Mouse (Mus musculus): Measurements from ENCODE around the gene Pbld2. TPM values are rescaled to one million over a fixed set of nuclear protein-coding genes. Genes with fewer than 3 reads are reported as not detected.

The Pbld2 gene
- polyA plus RNA-seq, 1 experiment = not detected

DNA sequence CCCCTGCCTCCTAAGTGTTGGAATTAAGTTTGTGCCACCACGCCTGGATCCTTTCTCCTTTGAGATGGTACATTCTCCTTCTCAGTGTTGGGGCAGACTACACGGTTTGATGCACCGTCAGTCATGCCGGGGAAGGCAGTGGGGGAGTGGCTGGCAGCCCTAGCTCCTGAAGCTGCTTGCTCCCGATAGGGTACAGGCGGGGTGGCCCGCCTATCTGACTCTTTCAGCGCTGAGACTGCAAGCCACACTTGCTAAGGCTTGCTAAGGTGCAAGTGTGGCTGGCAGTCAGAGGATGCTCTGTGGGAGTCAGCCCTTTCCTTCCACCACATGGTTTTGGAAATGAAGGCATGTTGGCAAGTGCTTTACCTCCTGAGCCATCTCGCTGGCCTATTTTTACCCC is 23.5 kb upstream of the Pbld2 start:
- Histone ChIP-seq H3K36me3 (ENCODE audit: control insufficient read depth) (peaks cover 16% of the 10 kb centered on the region), H3K4me1 (ENCODE audit: control insufficient read depth) (peaks cover 13% of the 10 kb centered on the region), H3K27me3 (ENCODE audit: control insufficient read depth) (no peaks in the 10 kb centered on the region), H3K4me3 (replicated peaks) (no peak overlapping the region), H3K9me3 (ENCODE audit: control insufficient read depth, low read length) (no peaks in the 10 kb centered on the region)
- no peak for TF ChIP-seq GATA1 (IDR thresholded peaks at IDR 0.05; ENCODE audit: low read length)
- TF ChIP-seq TAL1 (IDR thresholded peaks at IDR 0.05; ENCODE audit: low read length) = no peak

DNA sequence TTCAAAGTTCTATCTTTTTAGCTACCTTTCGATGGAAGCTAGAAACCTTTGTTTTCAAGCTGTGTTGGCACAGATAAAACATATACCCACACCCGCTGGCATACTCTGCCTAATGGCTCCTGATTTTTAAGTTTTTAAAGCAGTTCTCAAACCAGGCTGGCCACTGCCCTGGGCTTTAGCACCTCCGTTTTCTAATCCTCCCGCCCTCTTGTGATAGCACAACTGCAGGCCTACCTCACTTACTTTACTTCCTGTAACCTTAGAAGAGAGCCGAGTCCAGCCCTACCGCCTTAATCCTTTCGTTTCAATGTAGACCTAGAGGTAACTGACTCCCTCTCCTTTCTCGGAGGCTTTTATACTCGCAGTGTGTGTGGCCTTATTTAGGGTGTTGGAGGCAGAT is 20.9 kb upstream of the Pbld2 start:
- H3K9me3 ChIP-seq (ENCODE audit: control insufficient read depth, low read length) = no peaks in the 10 kb centered on the region
- TF ChIP-seq TAL1 (IDR thresholded peaks at IDR 0.05; ENCODE audit: low read length) (no peak), GATA1 (IDR thresholded peaks at IDR 0.05; ENCODE audit: low read length) (no peak)
- no peaks in the 10 kb centered on the region for H3K27me3 ChIP-seq (ENCODE audit: control insufficient read depth)
- peaks cover 15% of the 10 kb centered on the region for H3K36me3 ChIP-seq (ENCODE audit: control insufficient read depth)
- no peak overlapping the region for H3K4me3 ChIP-seq (replicated peaks)
- peaks cover 13% of the 10 kb centered on the region for H3K4me1 ChIP-seq (ENCODE audit: control insufficient read depth)

GRCm38 (mm10) chr10:63004556-63004955 is 19.6 kb upstream of the Pbld2 start:
- Histone ChIP-seq H3K4me3 (replicated peaks) (no peak overlapping the region), H3K4me1 (ENCODE audit: control insufficient read depth) (peaks cover 13% of the 10 kb centered on the region), H3K36me3 (ENCODE audit: control insufficient read depth) (peaks cover 21% of the 10 kb centered on the region)

GRCm38 (mm10) chr10:63008193-63008592 is 15.9 kb upstream of the Pbld2 start:
- Histone ChIP-seq H3K4me1 (ENCODE audit: control insufficient read depth) (peaks cover 4% of the 10 kb centered on the region), H3K27me3 (ENCODE audit: control insufficient read depth) (no peaks in the 10 kb centered on the region), H3K36me3 (ENCODE audit: control insufficient read depth) (peaks cover 55% of the 10 kb centered on the region), H3K4me3 (replicated peaks) (no peak overlapping the region), H3K9me3 (ENCODE audit: control insufficient read depth, low read length) (no peaks in the 10 kb centered on the region)
- TF ChIP-seq TAL1 (IDR thresholded peaks at IDR 0.05; ENCODE audit: low read length) (no peak), GATA1 (IDR thresholded peaks at IDR 0.05; ENCODE audit: low read length) (no peak)

More at GRCm38 (mm10) chr10:63004556-63004955, 19.6 kb upstream of the Pbld2 start:
- no peaks in the 10 kb centered on the region for H3K27me3 ChIP-seq (ENCODE audit: control insufficient read depth)
- H3K9me3 ChIP-seq (ENCODE audit: control insufficient read depth, low read length) = no peaks in the 10 kb centered on the region
- TF ChIP-seq TAL1 (IDR thresholded peaks at IDR 0.05; ENCODE audit: low read length) (no peak), GATA1 (IDR thresholded peaks at IDR 0.05; ENCODE audit: low read length) (no peak)

- Histone ChIP-seq H3K27me3 (ENCODE audit: control insufficient read depth) (no peaks in the 10 kb centered on the region), H3K4me3 (replicated peaks) (no peak overlapping the region), H3K9me3 (ENCODE audit: control insufficient read depth, low read length) (no peaks in the 10 kb centered on the region), H3K36me3 (ENCODE audit: control insufficient read depth) (peaks cover 68% of the 10 kb centered on the region), H3K4me1 (ENCODE audit: control insufficient read depth) (peaks cover 6% of the 10 kb centered on the region)
- TF ChIP-seq GATA1 (IDR thresholded peaks at IDR 0.05; ENCODE audit: low read length) (no peak), TAL1 (IDR thresholded peaks at IDR 0.05; ENCODE audit: low read length) (no peak)
Measured at GRCm38 (mm10) chr10:63010268-63010667, 13.8 kb upstream of the Pbld2 start.

GRCm38 (mm10) chr10:63011556-63011955 is 12.6 kb upstream of the Pbld2 start:
- Histone ChIP-seq H3K36me3 (ENCODE audit: control insufficient read depth) (peaks cover 81% of the 10 kb centered on the region), H3K4me3 (replicated peaks) (no peak overlapping the region), H3K27me3 (ENCODE audit: control insufficient read depth) (no peaks in the 10 kb centered on the region), H3K9me3 (ENCODE audit: control insufficient read depth, low read length) (no peaks in the 10 kb centered on the region), H3K4me1 (ENCODE audit: control insufficient read depth) (peaks cover 6% of the 10 kb centered on the region)
- no peak for TF ChIP-seq GATA1 (IDR thresholded peaks at IDR 0.05; ENCODE audit: low read length)
- TF ChIP-seq TAL1 (IDR thresholded peaks at IDR 0.05; ENCODE audit: low read length) = no peak

DNA sequence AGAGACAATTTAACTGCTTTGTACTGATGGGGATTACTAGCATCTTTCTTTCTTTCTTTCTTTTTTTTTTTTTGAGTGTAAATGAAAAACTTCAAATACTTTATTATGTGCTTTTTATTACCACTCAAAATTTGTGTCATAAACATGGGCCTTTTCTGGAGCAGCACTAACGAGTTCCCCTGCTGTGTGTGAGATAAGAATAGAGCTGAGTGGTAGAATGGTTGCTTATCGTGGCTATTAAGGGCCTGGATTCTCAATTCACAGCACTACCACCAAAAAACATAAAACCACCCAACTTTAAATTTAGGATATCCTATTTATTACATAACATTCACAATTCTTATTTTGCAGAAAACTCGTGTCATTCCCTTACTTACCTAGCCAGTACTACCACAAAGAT is 10.6 kb upstream of the Pbld2 start:
- Histone ChIP-seq H3K4me1 (ENCODE audit: control insufficient read depth) (peaks cover 6% of the 10 kb centered on the region), H3K4me3 (replicated peaks) (no peak overlapping the region), H3K9me3 (ENCODE audit: control insufficient read depth, low read length) (no peaks in the 10 kb centered on the region), H3K36me3 (ENCODE audit: control insufficient read depth) (peaks cover 90% of the 10 kb centered on the region), H3K27me3 (ENCODE audit: control insufficient read depth) (no peaks in the 10 kb centered on the region)
- TF ChIP-seq GATA1 (IDR thresholded peaks at IDR 0.05; ENCODE audit: low read length) (no peak), TAL1 (IDR thresholded peaks at IDR 0.05; ENCODE audit: low read length) (no peak)

DNA sequence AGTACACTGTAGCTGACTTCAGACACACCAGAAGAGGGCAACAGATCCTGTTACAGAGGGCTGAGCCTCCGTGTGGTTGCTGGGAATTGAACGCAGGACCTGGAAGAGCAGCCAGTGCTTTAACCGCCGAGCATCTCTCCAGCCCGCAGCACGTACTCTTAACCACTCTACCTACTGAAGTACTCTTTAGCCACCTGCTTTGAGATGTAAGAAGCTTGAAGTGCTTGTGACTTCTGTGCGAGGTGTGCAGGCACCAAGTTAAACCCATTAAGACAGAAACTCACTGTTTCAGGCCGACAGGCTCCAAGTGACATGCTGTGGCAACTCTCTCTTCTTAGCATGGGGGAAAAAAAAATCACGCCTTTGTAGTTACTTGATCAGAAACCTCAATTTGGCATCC is 9.9 kb upstream of the Pbld2 start:
- Histone ChIP-seq H3K36me3 (ENCODE audit: control insufficient read depth) (peaks cover 93% of the 10 kb centered on the region), H3K9me3 (ENCODE audit: control insufficient read depth, low read length) (no peaks in the 10 kb centered on the region), H3K27me3 (ENCODE audit: control insufficient read depth) (no peaks in the 10 kb centered on the region), H3K4me1 (ENCODE audit: control insufficient read depth) (peaks cover 7% of the 10 kb centered on the region), H3K4me3 (replicated peaks) (no peak overlapping the region)
- no peak for TF ChIP-seq GATA1 (IDR thresholded peaks at IDR 0.05; ENCODE audit: low read length)
- no peak for TF ChIP-seq TAL1 (IDR thresholded peaks at IDR 0.05; ENCODE audit: low read length)

DNA sequence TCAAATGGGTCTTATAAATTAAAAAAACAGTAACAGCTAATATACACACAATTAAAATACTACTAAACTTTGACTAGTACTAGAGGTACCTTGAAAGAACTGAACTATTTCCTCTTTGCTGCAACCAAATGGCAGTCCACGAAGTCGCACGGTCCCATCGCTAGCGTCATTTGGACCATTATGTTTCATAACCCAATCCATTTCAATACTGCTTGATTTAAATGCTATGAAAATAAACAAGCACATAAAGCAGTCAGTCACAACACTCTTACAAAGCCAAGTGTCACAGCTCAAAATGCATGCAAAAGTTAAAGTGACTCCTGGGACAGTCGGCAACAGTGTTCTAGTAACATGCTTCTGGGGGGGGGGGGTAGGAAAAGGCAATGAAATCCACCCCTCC is 4.8 kb upstream of the Pbld2 start:
- H3K9me3 ChIP-seq (ENCODE audit: control insufficient read depth, low read length) = no peaks in the 10 kb centered on the region
- no peak for TF ChIP-seq GATA1 (IDR thresholded peaks at IDR 0.05; ENCODE audit: low read length)

DNA sequence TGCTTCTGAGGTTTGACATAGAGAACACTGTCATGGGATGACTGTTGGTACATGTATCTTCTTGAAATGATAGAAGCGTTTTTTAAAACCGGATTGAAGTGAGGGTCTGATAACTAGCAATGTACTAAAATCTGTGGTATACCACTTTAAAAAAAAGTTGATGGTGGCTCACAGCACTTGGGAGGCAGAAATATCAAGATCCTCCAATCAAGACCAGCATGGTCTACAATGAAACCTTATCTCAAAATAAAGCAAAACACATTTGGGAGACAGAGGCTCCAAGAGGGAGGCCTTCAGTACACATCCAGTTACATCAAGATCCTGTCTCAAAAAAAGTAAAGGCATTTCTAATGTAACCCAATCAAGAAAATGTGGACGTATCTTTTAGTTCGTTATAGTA is 2.4 kb upstream of the Pbld2 start:
- Histone ChIP-seq H3K9me3 (ENCODE audit: control insufficient read depth, low read length) (no peaks in the 10 kb centered on the region), H3K4me1 (ENCODE audit: control insufficient read depth) (peaks cover 49% of the 10 kb centered on the region), H3K27me3 (ENCODE audit: control insufficient read depth) (no peaks in the 10 kb centered on the region), H3K4me3 (replicated peaks) (peak overlapping the region; percentile 73), H3K36me3 (ENCODE audit: control insufficient read depth) (peaks cover 37% of the 10 kb centered on the region)
- TF ChIP-seq TAL1 (IDR thresholded peaks at IDR 0.05; ENCODE audit: low read length) = no peak

More for the DNA sequence above, 4.8 kb upstream of the Pbld2 start:
- H3K36me3 ChIP-seq (ENCODE audit: control insufficient read depth) = peaks cover 61% of the 10 kb centered on the region
- no peak overlapping the region for H3K4me3 ChIP-seq (replicated peaks)
- no peaks in the 10 kb centered on the region for H3K27me3 ChIP-seq (ENCODE audit: control insufficient read depth)
- H3K4me1 ChIP-seq (ENCODE audit: control insufficient read depth) = peaks cover 33% of the 10 kb centered on the region

Data from erythroblast, embryonic 14.5 days (primary cell).